Mouse (Mus musculus) embryonic facial prominence, embryonic 13.5 days (tissue): ENCODE results near the gene Abcc12. TPM values are rescaled to one million over a fixed set of nuclear protein-coding genes. Genes with fewer than 3 reads are reported as not detected.

Source experiments
- ATAC-seq: fragments of 200-750 bp; cut with Nextera tagmentation; 2 replicates; pipeline ENCODE4 v1.8.0; 2017; ENCODE audit warnings: low read depth; ENCODE audit not compliant: insufficient number of reproducible peaks, insufficient read depth, low FRiP score, low TSS enrichment
- H3K27ac ChIP-seq: fragments of 300-500 bp; sonication (generic); 2 replicates; pipeline ENCODE4 v1.5.1; 2015; ENCODE audit warnings: moderate library complexity, mild to moderate bottlenecking, inconsistent platforms
- H3K27me3 ChIP-seq: fragments of 300-500 bp; sonication (generic); 2 replicates; pipeline ENCODE4 v1.6.1; 2015; ENCODE audit warnings: mild to moderate bottlenecking, inconsistent platforms
- H3K36me3 ChIP-seq: fragments of 300-500 bp; sonication (generic); 2 replicates; pipeline ENCODE4 v1.6.1; 2015; ENCODE audit warnings: mild to moderate bottlenecking, inconsistent platforms
- H3K4me1 ChIP-seq: fragments of 300-500 bp; sonication (generic); 2 replicates; pipeline ENCODE4 v1.6.1; 2015; ENCODE audit warnings: inconsistent platforms
- H3K4me2 ChIP-seq: fragments of 300-500 bp; sonication (generic); 2 replicates; pipeline ENCODE4 v1.6.1; 2015; ENCODE audit warnings: moderate library complexity, mild to moderate bottlenecking, inconsistent platforms
- H3K4me3 ChIP-seq: fragments of 300-500 bp; sonication (generic); 2 replicates; pipeline ENCODE4 v1.5.1; 2015; ENCODE audit warnings: mild to moderate bottlenecking, inconsistent platforms
- H3K9ac ChIP-seq: fragments of 300-500 bp; sonication (generic); 2 replicates; pipeline ENCODE4 v1.6.1; 2015; ENCODE audit warnings: mild to moderate bottlenecking, inconsistent platforms
- H3K9me3 ChIP-seq: fragments of 300-500 bp; sonication (generic); 2 replicates; pipeline ENCODE4 v1.6.1; 2016; ENCODE audit warnings: inconsistent platforms
- WGBS: fragments of 180-500 bp; shearing (Covaris S2); methylation state at CpG from one replicate; pipeline ENCODE4 v1.1.7; 2015; ENCODE audit warnings: mixed read lengths; 5-methylcytosine and 5-hydroxymethylcytosine counted together
- microRNA-seq: library from miRNA; unstranded; fragments of <30 nt; microRNA quantifications from one replicate; pipeline ENCODE4, GENCODE M21; 2016
- polyA plus RNA-seq: library from polyadenylated mRNA; unstranded; fragments of >200 nt; fragmentation: Nextera tagmentation; extraction: Ambion mirVana; gene quantifications from 2 replicates; pipeline ENCODE4 v1.2.1, GENCODE M21; 2015

Gene Abcc12
- polyA plus RNA-seq, 1 experiment from 2014 or later: 0.10 TPM

DNA sequence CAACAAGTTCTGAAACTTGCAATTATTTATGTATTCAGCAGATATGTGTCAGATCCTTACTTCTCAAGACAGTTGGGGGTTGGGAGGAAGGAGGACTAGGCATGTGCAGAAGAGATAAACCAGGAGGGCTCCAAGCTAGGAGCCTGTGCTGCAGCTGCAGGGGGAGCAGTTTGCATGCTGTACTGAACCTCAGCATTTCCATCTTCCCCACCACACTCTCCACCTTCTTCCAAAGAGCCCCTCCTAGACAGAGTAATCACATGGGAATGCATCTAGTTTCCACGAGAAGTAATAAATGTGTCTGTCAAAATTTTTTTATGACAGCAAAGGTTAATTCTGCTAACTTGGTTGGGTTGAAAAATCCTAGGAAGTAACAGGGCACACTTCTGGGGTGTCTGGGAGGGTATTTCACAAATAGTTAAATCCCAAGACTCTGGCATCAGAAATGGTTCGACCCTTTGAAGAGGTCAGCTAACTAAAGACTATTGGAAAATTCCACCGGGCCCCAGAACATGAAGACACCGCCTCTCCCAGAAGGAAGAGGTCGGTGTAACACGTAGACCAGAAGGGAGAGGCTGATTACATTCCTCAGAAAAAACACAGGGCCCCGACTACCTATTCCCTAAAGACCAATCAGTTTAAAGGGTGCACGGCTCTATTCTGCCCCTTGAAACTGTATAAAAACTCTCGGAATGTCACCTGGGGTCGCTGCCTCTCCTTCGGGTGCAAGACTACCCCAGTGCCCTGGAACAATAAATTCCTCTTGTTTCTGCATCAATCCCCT lies 126.6 kb downstream of the Abcc12 start:
- Histone ChIP-seq H3K9me3 (no peaks in the 10 kb centered on the region), H3K9ac (no peak overlapping the region), H3K4me1 (no peaks in the 10 kb centered on the region), H3K36me3 (no peaks in the 10 kb centered on the region), H3K4me3 (no peak overlapping the region), H3K27ac (no peak overlapping the region), H3K4me2 (no peak overlapping the region), H3K27me3 (no peaks in the 10 kb centered on the region)
- ATAC-seq: 0 out of 2 replicates have a peak, but pooled peaks have one; percentile 15
- 75% methylated on average over 11 of the region's 11 CpGs for WGBS

GRCm38 (mm10) chr8:86449870-86450515 lies 130.5 kb downstream of the Abcc12 start:
- ATAC-seq: no peak
- 83% methylated on average over 4 of the region's 4 CpGs for WGBS
- Histone ChIP-seq H3K36me3 (no peaks in the 10 kb centered on the region), H3K4me3 (no peak overlapping the region), H3K9me3 (no peaks in the 10 kb centered on the region), H3K9ac (no peak overlapping the region), H3K4me2 (no peak overlapping the region), H3K27me3 (no peaks in the 10 kb centered on the region), H3K4me1 (no peaks in the 10 kb centered on the region), H3K27ac (no peak overlapping the region)

GRCm38 (mm10) chr8:86445516-86445915 lies 135.0 kb downstream of the Abcc12 start:
- no peaks in the 10 kb centered on the region for H3K36me3 ChIP-seq
- no peak for ATAC-seq
- no peaks in the 10 kb centered on the region for H3K9me3 ChIP-seq
- H3K4me1 ChIP-seq: no peaks in the 10 kb centered on the region
- WGBS: 80% methylated on average over 4 of the region's 4 CpGs
- H3K27me3 ChIP-seq: no peaks in the 10 kb centered on the region
- H3K4me2 ChIP-seq: no peak overlapping the region
- no peak overlapping the region for H3K9ac ChIP-seq
- H3K27ac ChIP-seq: no peak overlapping the region
- H3K4me3 ChIP-seq: no peak overlapping the region

- Histone ChIP-seq H3K4me1 (no peaks in the 10 kb centered on the region), H3K9me3 (no peaks in the 10 kb centered on the region), H3K27me3 (no peaks in the 10 kb centered on the region), H3K9ac (no peak overlapping the region), H3K4me2 (no peak overlapping the region), H3K4me3 (no peak overlapping the region), H3K27ac (no peak overlapping the region), H3K36me3 (no peaks in the 10 kb centered on the region)
- 83% methylated on average over 2 of the region's 2 CpGs for WGBS
- no peak for ATAC-seq
These were observed 136.7 kb downstream of the Abcc12 start for GRCm38 (mm10) chr8:86443744-86444143.

- ATAC-seq: no peak
- Histone ChIP-seq H3K4me1 (no peaks in the 10 kb centered on the region), H3K27ac (no peak overlapping the region), H3K9ac (no peak overlapping the region), H3K27me3 (no peaks in the 10 kb centered on the region), H3K4me2 (no peak overlapping the region), H3K9me3 (no peaks in the 10 kb centered on the region), H3K36me3 (no peaks in the 10 kb centered on the region), H3K4me3 (no peak overlapping the region)
- WGBS: 80% methylated on average over 3 of the region's 3 CpGs
These were observed 141.5 kb downstream of the Abcc12 start for GRCm38 (mm10) chr8:86438983-86439299.

DNA sequence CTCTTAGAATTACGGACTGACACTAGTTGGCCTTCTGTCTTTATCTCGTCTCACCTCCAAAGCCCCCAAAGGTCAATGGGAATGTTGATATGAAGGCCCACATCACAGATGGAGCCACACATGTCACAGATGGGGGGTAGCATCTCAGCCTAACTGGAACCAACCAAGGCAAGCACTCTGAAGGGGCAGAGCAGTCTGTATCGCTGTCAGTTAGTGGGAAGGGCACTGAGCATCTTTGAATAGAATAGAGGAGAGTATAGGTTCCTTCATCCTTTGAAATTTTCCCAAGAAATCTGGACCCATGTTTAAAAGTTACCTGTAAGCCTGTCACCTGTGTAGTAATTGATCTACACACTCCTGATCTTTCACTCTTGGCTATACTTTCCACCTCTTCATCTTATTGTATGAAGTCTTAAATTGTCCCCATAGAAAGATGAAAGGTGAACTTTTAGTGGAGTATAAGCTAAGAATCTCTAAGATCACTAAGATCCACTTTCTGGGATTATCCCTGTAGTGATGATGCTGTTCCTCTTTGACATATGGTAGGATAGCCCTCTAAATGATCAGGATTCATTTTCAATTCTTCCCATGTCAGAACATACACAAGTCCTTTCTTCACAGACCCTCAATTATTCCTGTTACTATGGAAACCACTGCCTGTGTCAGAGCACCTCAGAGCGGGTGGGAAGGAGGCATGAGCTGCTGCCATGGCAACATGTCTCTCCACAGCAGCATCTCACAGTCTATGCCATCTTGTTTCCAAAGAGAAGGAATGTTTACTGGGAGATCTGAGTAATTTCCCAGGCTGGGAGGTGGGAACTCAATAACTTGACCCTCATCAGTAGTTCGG lies 142.1 kb downstream of the Abcc12 start:
- no peaks in the 10 kb centered on the region for H3K9me3 ChIP-seq
- H3K36me3 ChIP-seq: no peaks in the 10 kb centered on the region
- H3K4me2 ChIP-seq: no peak overlapping the region
- H3K4me3 ChIP-seq: no peak overlapping the region
- H3K27ac ChIP-seq: no peak overlapping the region
- no peaks in the 10 kb centered on the region for H3K4me1 ChIP-seq
- no peak for ATAC-seq
- H3K27me3 ChIP-seq: no peaks in the 10 kb centered on the region
- WGBS: 69% methylated on average over 5 of the region's 5 CpGs
- H3K9ac ChIP-seq: no peak overlapping the region

DNA sequence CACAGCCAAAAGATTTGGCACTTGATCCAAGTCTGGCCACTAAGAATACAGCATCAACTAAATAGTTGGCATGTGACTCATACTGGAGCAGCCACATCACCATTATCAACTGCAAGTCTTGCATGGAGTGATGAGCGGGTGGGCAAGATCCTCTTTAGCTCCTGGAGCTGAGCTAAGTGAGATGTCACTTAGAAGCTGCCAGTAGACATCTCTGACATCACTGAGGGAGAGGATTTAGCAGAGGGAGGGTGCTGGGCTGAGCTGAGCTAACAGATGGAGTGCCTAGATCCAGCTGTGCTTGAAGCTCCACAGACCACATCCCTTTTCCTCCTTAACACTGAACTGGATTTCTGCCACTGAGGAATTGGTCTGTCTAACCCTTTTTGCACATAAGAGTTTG lies 143.1 kb downstream of the Abcc12 start:
- ATAC-seq: no peak
- Histone ChIP-seq H3K4me1 (no peaks in the 10 kb centered on the region), H3K4me3 (no peak overlapping the region), H3K36me3 (no peaks in the 10 kb centered on the region), H3K9me3 (no peaks in the 10 kb centered on the region), H3K27ac (no peak overlapping the region), H3K27me3 (no peaks in the 10 kb centered on the region), H3K4me2 (no peak overlapping the region), H3K9ac (no peak overlapping the region)
- 87% methylated on average over 1 of the region's 1 CpGs for WGBS

Small RNA genes lying within 50 kb of the gene (microRNA-seq; reads per million reads assigned to microRNA genes)
- not detected for gene Gm44348

Other genes with a start within 250 kb of the Abcc12 start
- 50.6 and 59.2 TPM in 2 replicates for gene Lonp2, start 43.4 kb upstream of the Abcc12 start, polyA plus RNA-seq
- gene Gm10638, start 165.0 kb upstream of the Abcc12 start, polyA plus RNA-seq: 4.8 and 6.1 TPM in 2 replicates
- 58.1 and 59.0 TPM in 2 replicates for gene Siah1a, start 165.2 kb upstream of the Abcc12 start, polyA plus RNA-seq